Mouse (Mus musculus): ENCODE data around the gene Syt2. TPM values are rescaled to one million over a fixed set of nuclear protein-coding genes. Genes with fewer than 3 reads are reported as not detected.

Syt2 gene
- polyA plus RNA-seq, 1 experiment from 2014 or later: 0.80 TPM

- Histone ChIP-seq H3K4me3 (ENCODE audit: low read depth, low read length) (no peak overlapping the region), H3K9me3 (replicated peaks; ENCODE audit: control insufficient read depth, low read length) (no peaks in the 10 kb centered on the region), H3K4me2 (ENCODE audit: low read depth, low read length) (no peak overlapping the region), H3K4me1 (ENCODE audit: control insufficient read depth, insufficient read depth, low read length) (no peaks in the 10 kb centered on the region), H3K27me3 (ENCODE audit: control insufficient read depth, insufficient read depth, low read length) (no peaks in the 10 kb centered on the region; the same call in 1 of the 2 replicates), H3K36me3 (replicated peaks; ENCODE audit: control insufficient read depth, insufficient read depth, low read depth, low read length) (no peaks in the 10 kb centered on the region), H3K27ac (replicated peaks; ENCODE audit: low read depth, low read length) (no peak overlapping the region), H3K9ac (replicated peaks; ENCODE audit: low read length) (no peak overlapping the region)
- 27% methylated on average over 2 of the region's 2 CpGs for WGBS
- no peak for ATAC-seq (replicated peaks; ENCODE audit: insufficient number of reproducible peaks, low FRiP score, low TSS enrichment, low read depth)
- DNase-seq (ENCODE audit: low spot score): no peak
Observed at GRCm38 (mm10) chr1:134700151-134700550, 53.7 kb downstream of the Syt2 start.

GRCm38 (mm10) chr1:134700634-134701033 is 54.2 kb downstream of the Syt2 start:
- Histone ChIP-seq H3K27ac (replicated peaks; ENCODE audit: low read depth, low read length) (no peak overlapping the region), H3K4me2 (ENCODE audit: low read depth, low read length) (no peak overlapping the region), H3K36me3 (replicated peaks; ENCODE audit: control insufficient read depth, insufficient read depth, low read depth, low read length) (no peaks in the 10 kb centered on the region), H3K4me1 (ENCODE audit: control insufficient read depth, insufficient read depth, low read length) (no peaks in the 10 kb centered on the region), H3K9me3 (replicated peaks; ENCODE audit: control insufficient read depth, low read length) (no peaks in the 10 kb centered on the region), H3K4me3 (ENCODE audit: low read depth, low read length) (no peak overlapping the region), H3K9ac (replicated peaks; ENCODE audit: low read length) (no peak overlapping the region), H3K27me3 (ENCODE audit: control insufficient read depth, insufficient read depth, low read length) (no peaks in the 10 kb centered on the region; the same call in 1 of the 2 replicates)
- no peak for DNase-seq (ENCODE audit: low spot score)
- WGBS: 33% methylated on average over 5 of the region's 5 CpGs
- ATAC-seq (replicated peaks; ENCODE audit: insufficient number of reproducible peaks, low FRiP score, low TSS enrichment, low read depth): no peak

GRCm38 (mm10) chr1:134701191-134701590 is 54.7 kb downstream of the Syt2 start:
- no peak for DNase-seq (ENCODE audit: low spot score)
- no peaks in the 10 kb centered on the region for H3K9me3 ChIP-seq (replicated peaks; ENCODE audit: control insufficient read depth, low read length)
- H3K4me1 ChIP-seq (ENCODE audit: control insufficient read depth, insufficient read depth, low read length): no peaks in the 10 kb centered on the region

GRCm38 (mm10) chr1:134703232-134703631 is 56.8 kb downstream of the Syt2 start:
- H3K4me3 ChIP-seq (ENCODE audit: low read depth, low read length): no peak overlapping the region
- no peaks in the 10 kb centered on the region for H3K9me3 ChIP-seq (replicated peaks; ENCODE audit: control insufficient read depth, low read length)
- H3K36me3 ChIP-seq (replicated peaks; ENCODE audit: control insufficient read depth, insufficient read depth, low read depth, low read length): no peaks in the 10 kb centered on the region
- DNase-seq (ENCODE audit: low spot score): no peak
- H3K4me1 ChIP-seq (ENCODE audit: control insufficient read depth, insufficient read depth, low read length): no peaks in the 10 kb centered on the region
- H3K27ac ChIP-seq (replicated peaks; ENCODE audit: low read depth, low read length): no peak overlapping the region
- H3K27me3 ChIP-seq (ENCODE audit: control insufficient read depth, insufficient read depth, low read length): peaks cover 15% of the 10 kb centered on the region
- 91% methylated on average over 2 of the region's 2 CpGs for WGBS
- H3K9ac ChIP-seq (replicated peaks; ENCODE audit: low read length): no peak overlapping the region
- no peak for ATAC-seq (replicated peaks; ENCODE audit: insufficient number of reproducible peaks, low FRiP score, low TSS enrichment, low read depth)
- H3K4me2 ChIP-seq (ENCODE audit: low read depth, low read length): no peak overlapping the region

More at GRCm38 (mm10) chr1:134701191-134701590, 54.7 kb downstream of the Syt2 start:
- Histone ChIP-seq H3K27ac (replicated peaks; ENCODE audit: low read depth, low read length) (no peak overlapping the region), H3K4me3 (ENCODE audit: low read depth, low read length) (no peak overlapping the region), H3K36me3 (replicated peaks; ENCODE audit: control insufficient read depth, insufficient read depth, low read depth, low read length) (no peaks in the 10 kb centered on the region), H3K27me3 (ENCODE audit: control insufficient read depth, insufficient read depth, low read length) (peaks cover 2% of the 10 kb centered on the region; the same call in 1 of the 2 replicates), H3K9ac (replicated peaks; ENCODE audit: low read length) (no peak overlapping the region), H3K4me2 (ENCODE audit: low read depth, low read length) (no peak overlapping the region)
- ATAC-seq (replicated peaks; ENCODE audit: insufficient number of reproducible peaks, low FRiP score, low TSS enrichment, low read depth): no peak
- 17% methylated on average over 6 of the region's 6 CpGs for WGBS

GRCm38 (mm10) chr1:134704396-134705306 is 58.2 kb downstream of the Syt2 start:
- H3K4me1 ChIP-seq (ENCODE audit: control insufficient read depth, insufficient read depth, low read length): no peaks in the 10 kb centered on the region
- H3K27me3 ChIP-seq (ENCODE audit: control insufficient read depth, insufficient read depth, low read length): peaks cover 28% of the 10 kb centered on the region
- ATAC-seq (replicated peaks; ENCODE audit: insufficient number of reproducible peaks, low FRiP score, low TSS enrichment, low read depth): no peak
- no peaks in the 10 kb centered on the region for H3K36me3 ChIP-seq (replicated peaks; ENCODE audit: control insufficient read depth, insufficient read depth, low read depth, low read length)
- H3K4me3 ChIP-seq (ENCODE audit: low read depth, low read length): no peak overlapping the region
- WGBS: 33% methylated on average over 22 of the region's 22 CpGs
- H3K4me2 ChIP-seq (ENCODE audit: low read depth, low read length): no peak overlapping the region
- H3K9me3 ChIP-seq (replicated peaks; ENCODE audit: control insufficient read depth, low read length): no peaks in the 10 kb centered on the region
- H3K9ac ChIP-seq (replicated peaks; ENCODE audit: low read length): no peak overlapping the region
- peak; percentile 66 for DNase-seq (ENCODE audit: low spot score)
- H3K27ac ChIP-seq (replicated peaks; ENCODE audit: low read depth, low read length): no peak overlapping the region

- ATAC-seq (replicated peaks; ENCODE audit: insufficient number of reproducible peaks, low FRiP score, low TSS enrichment, low read depth) (no peak), DNase-seq (ENCODE audit: low spot score) (no peak)
- H3K4me3 ChIP-seq (ENCODE audit: low read depth, low read length): no peak overlapping the region
- H3K9ac ChIP-seq (replicated peaks; ENCODE audit: low read length): no peak overlapping the region
- H3K9me3 ChIP-seq (replicated peaks; ENCODE audit: control insufficient read depth, low read length): no peaks in the 10 kb centered on the region
- no peak overlapping the region for H3K27ac ChIP-seq (replicated peaks; ENCODE audit: low read depth, low read length)
- peaks cover 40% of the 10 kb centered on the region for H3K27me3 ChIP-seq (ENCODE audit: control insufficient read depth, insufficient read depth, low read length)
- H3K36me3 ChIP-seq (replicated peaks; ENCODE audit: control insufficient read depth, insufficient read depth, low read depth, low read length): no peaks in the 10 kb centered on the region
- H3K4me1 ChIP-seq (ENCODE audit: control insufficient read depth, insufficient read depth, low read length): no peaks in the 10 kb centered on the region
- 39% methylated on average over 2 of the region's 2 CpGs for WGBS
- no peak overlapping the region for H3K4me2 ChIP-seq (ENCODE audit: low read depth, low read length)
Observed at GRCm38 (mm10) chr1:134706549-134706948, 60.1 kb downstream of the Syt2 start.

GRCm38 (mm10) chr1:134707516-134707915 is 61.0 kb downstream of the Syt2 start:
- H3K27me3 ChIP-seq (ENCODE audit: control insufficient read depth, insufficient read depth, low read length): peaks cover 40% of the 10 kb centered on the region

GRCm38 (mm10) chr1:134708274-134708673 is 61.8 kb downstream of the Syt2 start:
- DNase-seq (ENCODE audit: low spot score) (no peak), ATAC-seq (replicated peaks; ENCODE audit: insufficient number of reproducible peaks, low FRiP score, low TSS enrichment, low read depth) (no peak)
- Histone ChIP-seq H3K36me3 (replicated peaks; ENCODE audit: control insufficient read depth, insufficient read depth, low read depth, low read length) (no peaks in the 10 kb centered on the region), H3K4me2 (ENCODE audit: low read depth, low read length) (peak overlapping the region; percentile 98), H3K4me1 (ENCODE audit: control insufficient read depth, insufficient read depth, low read length) (no peaks in the 10 kb centered on the region; the same call in 1 of the 2 replicates), H3K9me3 (replicated peaks; ENCODE audit: control insufficient read depth, low read length) (no peaks in the 10 kb centered on the region), H3K4me3 (ENCODE audit: low read depth, low read length) (peak overlapping the region; percentile 49), H3K27me3 (ENCODE audit: control insufficient read depth, insufficient read depth, low read length) (peaks cover 41% of the 10 kb centered on the region), H3K9ac (replicated peaks; ENCODE audit: low read length) (peak overlapping the region; percentile 63; the same call in 1 of the 2 replicates), H3K27ac (replicated peaks; ENCODE audit: low read depth, low read length) (no peak overlapping the region)
- 3% methylated on average over 8 of the region's 8 CpGs for WGBS

More at GRCm38 (mm10) chr1:134707516-134707915, 61.0 kb downstream of the Syt2 start:
- 66% methylated on average over 3 of the region's 3 CpGs for WGBS
- Histone ChIP-seq H3K4me1 (ENCODE audit: control insufficient read depth, insufficient read depth, low read length) (no peaks in the 10 kb centered on the region), H3K36me3 (replicated peaks; ENCODE audit: control insufficient read depth, insufficient read depth, low read depth, low read length) (no peaks in the 10 kb centered on the region), H3K27ac (replicated peaks; ENCODE audit: low read depth, low read length) (no peak overlapping the region), H3K4me2 (ENCODE audit: low read depth, low read length) (no peak overlapping the region), H3K4me3 (ENCODE audit: low read depth, low read length) (no peak overlapping the region), H3K9me3 (replicated peaks; ENCODE audit: control insufficient read depth, low read length) (no peaks in the 10 kb centered on the region), H3K9ac (replicated peaks; ENCODE audit: low read length) (no peak overlapping the region)
- no peak for DNase-seq (ENCODE audit: low spot score)
- ATAC-seq (replicated peaks; ENCODE audit: insufficient number of reproducible peaks, low FRiP score, low TSS enrichment, low read depth): no peak
